Mouse (Mus musculus): ENCODE data around the gene Gm12184. TPM values are rescaled to one million over a fixed set of nuclear protein-coding genes. Genes with fewer than 3 reads are reported as not detected.
"Not testable (repeated sequence)": the region's sequence is repeated elsewhere in the genome, so short reads cannot be mapped to it uniquely, and the experiment has no call there.

Gm12184 gene
- polyA plus RNA-seq, 1 experiment from 2014 or later = 1.8 TPM

DNA sequence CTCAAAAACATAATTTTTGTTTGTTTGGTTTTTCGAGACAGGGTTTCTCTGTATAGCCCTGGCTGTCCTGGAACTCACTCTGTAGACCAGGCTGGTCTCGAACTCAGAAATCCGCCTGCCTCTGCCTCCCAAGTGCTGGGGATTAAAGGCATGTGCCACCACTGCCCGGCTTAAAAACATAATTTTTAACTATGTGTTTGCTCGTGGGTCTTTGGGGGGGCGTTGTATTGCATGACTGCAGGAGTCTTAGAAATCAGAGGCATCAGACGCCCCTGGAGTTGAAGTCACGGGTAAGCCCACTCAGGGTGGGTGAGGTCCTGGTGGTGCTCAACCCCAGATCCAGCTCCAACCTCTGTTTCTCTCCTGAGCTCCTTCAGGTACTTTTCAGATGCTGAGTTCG is 34.6 kb downstream of the Gm12184 start:
- not testable (repeated sequence) for H3K9ac ChIP-seq (ENCODE audit: low read depth, low read length); H3K4me1 ChIP-seq (ENCODE audit: control insufficient read depth, insufficient read depth, low read length); H3K36me3 ChIP-seq (ENCODE audit: control insufficient read depth, insufficient read depth, low read length); ATAC-seq; H3K4me2 ChIP-seq (ENCODE audit: low read length); H3K9me3 ChIP-seq (replicated peaks; ENCODE audit: control insufficient read depth, low read length, poor library complexity, severe bottlenecking); H3K4me3 ChIP-seq (ENCODE audit: low read depth, low read length); H3K27ac ChIP-seq (ENCODE audit: low read length); H3K27me3 ChIP-seq (ENCODE audit: control insufficient read depth, insufficient read depth, low read depth, low read length)
- 88% methylated on average over 9 of the region's 9 CpGs for WGBS

DNA sequence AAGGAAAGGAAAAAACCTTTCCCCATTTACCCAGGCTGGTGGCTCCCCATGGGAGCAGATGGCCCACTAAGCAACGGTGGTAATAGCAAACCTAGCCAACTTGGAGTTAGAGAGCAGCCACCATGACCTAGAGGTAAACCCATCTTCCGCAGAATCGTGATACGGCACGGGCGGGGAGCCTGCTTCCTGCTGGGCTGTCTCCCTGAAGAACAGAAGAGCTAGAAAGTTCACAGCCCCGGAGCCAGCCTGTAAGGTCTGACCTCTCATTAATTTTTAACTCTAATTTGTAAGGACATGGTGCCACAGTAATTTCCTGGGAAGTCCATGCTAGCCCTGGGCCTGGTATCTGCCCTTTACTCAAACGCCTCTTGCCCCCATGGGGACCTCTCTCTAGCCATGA is 35.5 kb downstream of the Gm12184 start:
- ATAC-seq = no peak
- Histone ChIP-seq H3K9me3 (replicated peaks; ENCODE audit: control insufficient read depth, low read length, poor library complexity, severe bottlenecking) (no peaks in the 10 kb centered on the region), H3K4me1 (ENCODE audit: control insufficient read depth, insufficient read depth, low read length) (peaks cover 3% of the 10 kb centered on the region; the same call in 1 of the 2 replicates), H3K27me3 (ENCODE audit: control insufficient read depth, insufficient read depth, low read depth, low read length) (no peaks in the 10 kb centered on the region), H3K27ac (ENCODE audit: low read length) (no peak overlapping the region), H3K36me3 (ENCODE audit: control insufficient read depth, insufficient read depth, low read length) (no peaks in the 10 kb centered on the region), H3K9ac (ENCODE audit: low read depth, low read length) (no peak overlapping the region), H3K4me3 (ENCODE audit: low read depth, low read length) (no peak overlapping the region), H3K4me2 (ENCODE audit: low read length) (no peak overlapping the region)
- 70% methylated on average over 8 of the region's 8 CpGs for WGBS

DNA sequence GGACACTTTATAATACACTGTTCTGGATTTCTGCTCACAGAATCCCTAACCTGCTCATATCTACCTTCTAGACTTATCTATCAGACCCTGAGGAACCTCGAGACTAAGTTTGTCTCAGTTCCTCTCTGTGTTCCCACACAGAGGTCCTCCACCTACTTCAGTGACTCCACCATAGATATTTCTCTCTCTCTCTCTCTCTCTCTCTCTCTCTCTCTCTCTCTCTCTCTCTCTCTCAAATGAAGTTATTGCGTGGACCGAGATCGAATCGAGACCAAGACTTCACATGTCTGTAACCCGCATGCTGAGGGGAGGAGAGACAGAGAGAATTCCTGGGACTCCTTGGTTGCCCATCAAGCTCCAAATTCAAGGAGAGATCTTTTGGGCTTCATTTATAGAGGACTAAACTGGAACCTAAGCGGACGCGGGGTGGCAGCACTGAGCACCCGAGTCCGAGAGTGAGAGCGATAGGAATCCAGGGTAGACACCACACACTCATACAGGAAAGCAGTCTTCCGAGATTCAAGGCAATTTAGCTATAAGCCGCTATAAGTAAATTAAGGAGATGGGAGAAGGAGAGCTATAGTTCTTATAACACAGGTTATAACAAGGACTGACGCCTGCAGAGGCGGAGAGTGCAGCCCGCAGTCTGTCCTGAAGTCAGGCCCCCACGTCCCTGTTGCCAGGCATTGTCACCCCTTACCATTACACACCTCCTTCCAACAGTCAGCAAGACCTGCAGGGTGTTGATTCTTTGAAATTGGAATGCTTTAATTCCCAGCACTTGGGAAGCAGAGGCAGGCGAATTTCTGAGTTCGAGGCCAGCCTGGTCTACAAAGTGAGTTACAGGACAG is 36.3 kb downstream of the Gm12184 start:
- no peaks in the 10 kb centered on the region for H3K27me3 ChIP-seq (ENCODE audit: control insufficient read depth, insufficient read depth, low read depth, low read length)
- H3K27ac ChIP-seq (ENCODE audit: low read length) = no peak overlapping the region
- 18% methylated on average over 20 of the region's 20 CpGs for WGBS
- no peaks in the 10 kb centered on the region for H3K9me3 ChIP-seq (replicated peaks; ENCODE audit: control insufficient read depth, low read length, poor library complexity, severe bottlenecking)
- H3K36me3 ChIP-seq (ENCODE audit: control insufficient read depth, insufficient read depth, low read length) = no peaks in the 10 kb centered on the region
- peaks cover 3% of the 10 kb centered on the region; the same call in 1 of the 2 replicates for H3K4me1 ChIP-seq (ENCODE audit: control insufficient read depth, insufficient read depth, low read length)
- peak overlapping the region; percentile 19; the same call in 1 of the 2 replicates for H3K4me3 ChIP-seq (ENCODE audit: low read depth, low read length)
- ATAC-seq = peak; percentile 68
- peak overlapping the region; percentile 52 for H3K4me2 ChIP-seq (ENCODE audit: low read length)
- H3K9ac ChIP-seq (ENCODE audit: low read depth, low read length) = 0 out of 2 replicates have a peak overlapping the region, but pooled peaks have one; percentile 38

DNA sequence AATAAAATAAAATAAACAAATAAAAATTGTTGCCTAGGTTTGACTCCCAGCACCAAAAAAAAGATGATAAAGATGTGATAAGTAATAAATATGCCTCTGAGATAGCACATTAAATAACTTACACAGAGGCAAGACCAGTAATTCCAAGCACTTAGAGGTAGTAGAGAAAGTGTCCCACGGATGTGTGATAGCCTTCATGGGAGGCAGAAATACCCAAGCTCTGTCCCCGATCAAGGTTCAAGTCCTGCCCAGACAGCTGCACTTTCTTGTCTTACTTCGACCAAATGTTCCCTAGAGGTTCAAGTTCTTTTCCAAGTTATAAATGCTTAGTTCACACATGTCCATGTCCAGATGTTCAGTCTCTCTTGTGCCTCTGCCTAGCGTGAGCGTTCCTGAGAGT is 37.2 kb downstream of the Gm12184 start:
- no peak overlapping the region for H3K4me3 ChIP-seq (ENCODE audit: low read depth, low read length)
- peaks cover 3% of the 10 kb centered on the region; the same call in 1 of the 2 replicates for H3K4me1 ChIP-seq (ENCODE audit: control insufficient read depth, insufficient read depth, low read length)
- WGBS = 91% methylated on average over 5 of the region's 5 CpGs
- no peak for ATAC-seq
- no peaks in the 10 kb centered on the region for H3K27me3 ChIP-seq (ENCODE audit: control insufficient read depth, insufficient read depth, low read depth, low read length)
- H3K36me3 ChIP-seq (ENCODE audit: control insufficient read depth, insufficient read depth, low read length) = no peaks in the 10 kb centered on the region
- H3K9ac ChIP-seq (ENCODE audit: low read depth, low read length) = no peak overlapping the region
- H3K4me2 ChIP-seq (ENCODE audit: low read length) = peak overlapping the region; percentile 70; the same call in 1 of the 2 replicates
- H3K27ac ChIP-seq (ENCODE audit: low read length) = no peak overlapping the region
- no peaks in the 10 kb centered on the region for H3K9me3 ChIP-seq (replicated peaks; ENCODE audit: control insufficient read depth, low read length, poor library complexity, severe bottlenecking)

DNA sequence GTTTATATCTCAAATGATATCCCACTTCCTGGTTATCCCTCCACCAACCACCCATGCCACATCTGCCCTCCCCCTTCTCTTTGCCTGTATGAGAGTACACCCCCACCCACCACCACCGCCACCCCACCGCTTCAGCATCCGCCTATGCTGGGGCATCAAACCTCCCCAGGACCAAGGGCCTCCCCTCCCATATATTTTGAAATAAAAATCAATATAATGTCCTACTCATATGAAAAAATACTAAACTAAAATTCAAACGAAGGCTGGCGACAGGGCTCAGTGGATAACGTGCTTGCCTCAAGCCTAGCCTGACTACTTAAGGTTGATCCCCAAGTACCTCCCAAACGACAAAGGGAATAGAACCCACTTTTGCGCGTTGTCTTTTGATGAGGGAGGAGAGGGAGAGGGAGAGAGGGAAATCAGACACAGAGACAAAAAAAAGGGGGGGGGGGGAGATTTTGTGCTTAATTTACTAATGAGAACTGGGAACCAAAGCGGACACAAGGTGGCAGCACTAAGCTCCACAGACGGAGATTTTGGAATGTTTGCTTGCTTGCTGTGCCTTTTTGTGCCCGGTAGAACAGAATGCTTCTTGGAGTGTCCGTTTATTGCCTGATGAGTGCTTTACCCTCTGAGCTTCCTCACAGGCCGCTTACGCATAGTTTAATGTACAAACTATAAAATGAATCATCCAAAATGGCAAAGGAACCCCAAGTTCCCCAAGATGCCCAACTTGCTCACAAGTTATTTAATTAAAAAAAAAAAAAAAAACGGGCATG is 38.0 kb downstream of the Gm12184 start:
- Histone ChIP-seq H3K9ac (ENCODE audit: low read depth, low read length) (peak overlapping the region; percentile 56), H3K36me3 (ENCODE audit: control insufficient read depth, insufficient read depth, low read length) (no peaks in the 10 kb centered on the region), H3K4me1 (ENCODE audit: control insufficient read depth, insufficient read depth, low read length) (peaks cover 3% of the 10 kb centered on the region; the same call in 1 of the 2 replicates), H3K4me3 (ENCODE audit: low read depth, low read length) (peak overlapping the region; percentile 44), H3K9me3 (replicated peaks; ENCODE audit: control insufficient read depth, low read length, poor library complexity, severe bottlenecking) (no peaks in the 10 kb centered on the region), H3K27me3 (ENCODE audit: control insufficient read depth, insufficient read depth, low read depth, low read length) (no peaks in the 10 kb centered on the region), H3K4me2 (ENCODE audit: low read length) (peak overlapping the region; percentile 70), H3K27ac (ENCODE audit: low read length) (peak overlapping the region; percentile 59)
- peak; percentile 86 for ATAC-seq
- WGBS = 4% methylated on average over 16 of the region's 16 CpGs

DNA sequence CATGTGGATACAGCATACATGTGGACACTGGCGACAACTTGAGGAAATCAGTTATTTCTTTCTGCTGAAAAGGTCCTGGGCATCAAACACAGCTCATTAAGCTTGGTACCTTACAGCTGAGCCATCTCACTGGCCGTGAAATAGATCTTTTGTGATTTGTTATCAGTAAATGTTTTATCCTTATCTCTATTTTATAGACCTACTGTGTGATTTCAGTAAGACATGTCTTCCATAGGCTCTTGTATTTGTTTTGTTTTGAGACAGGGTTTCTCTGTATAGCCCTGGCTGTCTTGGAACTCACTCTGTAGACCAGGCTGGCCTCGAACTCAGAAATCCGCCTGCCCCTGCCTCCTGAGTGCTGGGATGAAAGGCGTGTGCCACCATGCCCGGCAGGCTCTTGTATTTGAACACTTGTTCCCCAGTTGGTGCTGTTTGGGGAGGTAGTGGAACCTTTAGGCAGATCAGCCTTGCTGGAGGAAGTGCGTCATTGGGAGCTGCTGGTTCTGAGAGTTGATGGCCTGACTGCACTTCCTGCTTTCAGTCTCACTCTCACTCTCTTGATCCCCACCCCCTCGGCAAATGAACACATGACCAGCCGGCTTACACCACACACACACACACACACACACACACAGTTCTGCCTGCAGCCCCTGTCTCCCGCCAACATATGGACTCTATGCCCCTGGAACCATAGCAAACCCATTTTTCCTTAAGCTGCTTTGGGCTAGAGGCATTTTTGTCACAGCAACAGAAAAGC is 38.8 kb downstream of the Gm12184 start:
- Histone ChIP-seq H3K4me1 (ENCODE audit: control insufficient read depth, insufficient read depth, low read length) (peaks cover 3% of the 10 kb centered on the region; the same call in 1 of the 2 replicates), H3K4me2 (ENCODE audit: low read length) (peak overlapping the region; percentile 70), H3K9ac (ENCODE audit: low read depth, low read length) (peak overlapping the region; percentile 56), H3K9me3 (replicated peaks; ENCODE audit: control insufficient read depth, low read length, poor library complexity, severe bottlenecking) (no peaks in the 10 kb centered on the region), H3K27me3 (ENCODE audit: control insufficient read depth, insufficient read depth, low read depth, low read length) (no peaks in the 10 kb centered on the region), H3K36me3 (ENCODE audit: control insufficient read depth, insufficient read depth, low read length) (no peaks in the 10 kb centered on the region), H3K4me3 (ENCODE audit: low read depth, low read length) (peak overlapping the region; percentile 44), H3K27ac (ENCODE audit: low read length) (peak overlapping the region; percentile 59; the same call in 1 of the 2 replicates)
- peak; percentile 81 for ATAC-seq
- WGBS = 42% methylated on average over 10 of the region's 10 CpGs

DNA sequence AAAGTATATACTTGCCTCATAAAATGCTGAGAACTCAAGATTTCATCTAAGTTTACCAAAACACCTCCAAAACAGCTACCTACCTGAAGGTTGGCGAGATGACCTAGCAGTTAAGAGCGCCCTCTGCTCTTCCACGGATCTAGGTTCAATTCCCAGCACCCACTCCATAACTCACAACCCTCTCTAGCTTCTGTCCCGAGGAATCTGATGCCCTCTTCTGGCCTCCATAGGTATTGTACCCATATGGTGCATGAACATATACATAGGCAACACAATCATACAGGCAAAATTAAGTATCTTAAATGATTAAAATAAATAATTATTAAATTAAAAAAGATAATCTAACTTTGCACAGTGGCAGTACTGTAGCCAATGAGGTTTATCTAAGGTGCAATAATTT is 44.2 kb downstream of the Gm12184 start:
- Histone ChIP-seq H3K9me3 (replicated peaks; ENCODE audit: control insufficient read depth, low read length, poor library complexity, severe bottlenecking) (no peaks in the 10 kb centered on the region), H3K27me3 (ENCODE audit: control insufficient read depth, insufficient read depth, low read depth, low read length) (no peaks in the 10 kb centered on the region), H3K27ac (ENCODE audit: low read length) (no peak overlapping the region), H3K36me3 (ENCODE audit: control insufficient read depth, insufficient read depth, low read length) (no peaks in the 10 kb centered on the region), H3K4me3 (ENCODE audit: low read depth, low read length) (no peak overlapping the region), H3K9ac (ENCODE audit: low read depth, low read length) (no peak overlapping the region), H3K4me2 (ENCODE audit: low read length) (no peak overlapping the region), H3K4me1 (ENCODE audit: control insufficient read depth, insufficient read depth, low read length) (no peaks in the 10 kb centered on the region)
- 91% methylated on average over 4 of the region's 4 CpGs for WGBS
- ATAC-seq = no peak

DNA sequence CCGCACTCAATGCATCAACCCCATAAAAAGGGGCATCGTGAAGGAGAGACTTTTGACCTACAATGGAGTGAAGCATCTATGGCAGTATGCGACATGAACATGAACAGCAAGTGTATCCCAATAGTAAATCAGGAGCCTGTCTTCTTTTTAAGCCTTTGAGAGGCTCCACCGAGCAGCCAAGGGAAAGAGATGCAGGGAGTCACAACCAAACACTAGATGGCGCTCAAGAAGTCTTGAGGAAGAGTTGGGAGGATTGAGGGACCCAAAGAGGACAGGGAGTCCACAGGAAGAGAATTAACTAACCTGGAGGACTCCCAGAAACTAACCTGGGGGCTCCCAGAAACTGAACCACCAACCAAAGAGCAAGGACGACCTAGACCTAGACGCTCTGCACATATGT is 47.0 kb downstream of the Gm12184 start:
- H3K4me3 ChIP-seq (ENCODE audit: low read depth, low read length) = no peak overlapping the region
- no peaks in the 10 kb centered on the region for H3K9me3 ChIP-seq (replicated peaks; ENCODE audit: control insufficient read depth, low read length, poor library complexity, severe bottlenecking)
- no peaks in the 10 kb centered on the region for H3K36me3 ChIP-seq (ENCODE audit: control insufficient read depth, insufficient read depth, low read length)
- no peak for ATAC-seq
- H3K27me3 ChIP-seq (ENCODE audit: control insufficient read depth, insufficient read depth, low read depth, low read length) = no peaks in the 10 kb centered on the region
- H3K27ac ChIP-seq (ENCODE audit: low read length) = no peak overlapping the region
- H3K4me2 ChIP-seq (ENCODE audit: low read length) = no peak overlapping the region
- 39% methylated on average over 7 of the region's 7 CpGs for WGBS
- H3K9ac ChIP-seq (ENCODE audit: low read depth, low read length) = no peak overlapping the region
- peaks cover 9% of the 10 kb centered on the region for H3K4me1 ChIP-seq (ENCODE audit: control insufficient read depth, insufficient read depth, low read length)
